Mouse (Mus musculus) kidney, postnatal 0 days (tissue): ENCODE data around the gene Mapre3. TPM values are rescaled to one million over a fixed set of nuclear protein-coding genes. Genes with fewer than 3 reads are reported as not detected.

Experiments used
- ATAC-seq: fragments of 200-750 bp; cut with Nextera tagmentation; replicated peaks from 2 replicates; pipeline ENCODE4 v1.8.0; 2017; ENCODE audit warnings: low read depth, moderate number of reproducible peaks, moderate TSS enrichment, moderate library complexity; ENCODE audit not compliant: low FRiP score
- DNase-seq: peaks from one replicate; pipeline ENCODE4 v3.0.0-alpha.2; 2016; ENCODE audit warnings: low spot score
- H3K27ac ChIP-seq: fragments of 300-500 bp; sonication (generic); 2 replicates; pipeline ENCODE4 v1.5.1; 2014; ENCODE audit warnings: mild to moderate bottlenecking
- H3K27me3 ChIP-seq: fragments of 300-500 bp; sonication (generic); 2 replicates; pipeline ENCODE4 v1.6.1; 2014; ENCODE audit warnings: low read length, mixed read lengths; ENCODE audit not compliant: insufficient read depth
- H3K36me3 ChIP-seq: fragments of 300-500 bp; sonication (generic); 2 replicates; pipeline ENCODE4 v1.6.1; 2014; ENCODE audit warnings: low read length, mixed read lengths; ENCODE audit not compliant: insufficient read depth
- H3K4me1 ChIP-seq: fragments of 300-500 bp; sonication (generic); replicated peaks from 2 replicates; pipeline ENCODE4 v1.6.1; 2014; ENCODE audit warnings: antibody characterized with exemption, low read length, mixed read lengths; ENCODE audit not compliant: insufficient read depth
- H3K4me2 ChIP-seq: fragments of 300-500 bp; sonication (generic); 2 replicates; pipeline ENCODE4 v1.6.1; 2014; ENCODE audit warnings: mild to moderate bottlenecking, low read length, moderate library complexity, mixed read lengths
- H3K4me3 ChIP-seq: fragments of 300-500 bp; sonication (generic); replicated peaks from 2 replicates; pipeline ENCODE4 v1.5.1; 2014; ENCODE audit warnings: low read depth, low read length
- H3K9ac ChIP-seq: fragments of 300-500 bp; sonication (generic); 2 replicates; pipeline ENCODE4 v1.6.1; 2014; ENCODE audit warnings: low read depth, low read length
- H3K9me3 ChIP-seq: fragments of 300-500 bp; sonication (generic); replicated peaks from 2 replicates; pipeline ENCODE4 v1.6.1; 2016; ENCODE audit warnings: low read length, inconsistent platforms, mixed read lengths
- CTCF ChIP-seq: IDR thresholded peaks from 2 replicates; pipeline ENCODE4 v1.5.1; 2016; ENCODE audit warnings: antibody characterized with exemption, low read depth, mild to moderate bottlenecking, moderate library complexity
- WGBS: fragments of 180-500 bp; shearing (Covaris S2); extraction: QIAGEN DNeasy Blood & Tissue Kit; methylation state at CpG from one replicate; pipeline ENCODE4 v1.1.7; 2014; 5-methylcytosine and 5-hydroxymethylcytosine counted together
- polyA plus RNA-seq: library from polyadenylated mRNA; unstranded; fragments of >200 nt; fragmentation: Nextera tagmentation; extraction: Ambion mirVana; gene quantifications from 2 replicates; pipeline ENCODE4 v1.2.1, GENCODE M21; 2015

Gene Mapre3
- polyA plus RNA-seq, 1 experiment from 2014 or later = 20.6 TPM

- WGBS = 74% methylated on average over 2 of the region's 2 CpGs
- no peak for TF ChIP-seq CTCF
- ATAC-seq (no peak), DNase-seq (no peak)
- Histone ChIP-seq H3K27ac (no peak overlapping the region), H3K9ac (no peak overlapping the region), H3K36me3 (no peaks in the 10 kb centered on the region), H3K4me1 (no peaks in the 10 kb centered on the region), H3K4me3 (no peak overlapping the region), H3K27me3 (no peaks in the 10 kb centered on the region), H3K9me3 (no peaks in the 10 kb centered on the region), H3K4me2 (no peak overlapping the region)
Observed at GRCm38 (mm10) chr5:30839731-30840130, 25.3 kb downstream of the Mapre3 start.

GRCm38 (mm10) chr5:30841896-30842295, 27.5 kb downstream of the Mapre3 start:
- no peaks in the 10 kb centered on the region for H3K9me3 ChIP-seq
- no peak overlapping the region for H3K9ac ChIP-seq
- TF ChIP-seq CTCF = no peak
- DNase-seq (no peak), ATAC-seq (no peak)
- no peaks in the 10 kb centered on the region for H3K27me3 ChIP-seq
- H3K4me3 ChIP-seq = no peak overlapping the region
- 47% methylated on average over 3 of the region's 3 CpGs for WGBS
- H3K4me2 ChIP-seq = no peak overlapping the region
- no peaks in the 10 kb centered on the region for H3K4me1 ChIP-seq
- H3K27ac ChIP-seq = no peak overlapping the region
- no peaks in the 10 kb centered on the region for H3K36me3 ChIP-seq

GRCm38 (mm10) chr5:30849891-30850555, 35.6 kb downstream of the Mapre3 start:
- Histone ChIP-seq H3K4me3 (no peak overlapping the region), H3K27me3 (no peaks in the 10 kb centered on the region), H3K27ac (peak overlapping the region; percentile 81), H3K4me1 (peaks cover 17% of the 10 kb centered on the region), H3K4me2 (no peak overlapping the region), H3K9ac (no peak overlapping the region; the same call in 1 of the 2 replicates), H3K9me3 (no peaks in the 10 kb centered on the region), H3K36me3 (no peaks in the 10 kb centered on the region)
- ATAC-seq (peak; percentile 94), DNase-seq (peak; percentile 74)
- WGBS = 29% methylated on average over 6 of the region's 6 CpGs
- TF ChIP-seq CTCF = no peak

GRCm38 (mm10) chr5:30850556-30850925, 36.1 kb downstream of the Mapre3 start:
- H3K27ac ChIP-seq = peak overlapping the region; percentile 81
- peak overlapping the region; percentile 13; the same call in 1 of the 2 replicates for H3K9ac ChIP-seq
- TF ChIP-seq CTCF = no peak
- H3K4me3 ChIP-seq = no peak overlapping the region
- H3K27me3 ChIP-seq = no peaks in the 10 kb centered on the region
- H3K9me3 ChIP-seq = no peaks in the 10 kb centered on the region
- WGBS = 53% methylated on average over 2 of the region's 2 CpGs
- H3K36me3 ChIP-seq = no peaks in the 10 kb centered on the region
- ATAC-seq (no peak), DNase-seq (no peak)
- H3K4me2 ChIP-seq = no peak overlapping the region
- peaks cover 17% of the 10 kb centered on the region for H3K4me1 ChIP-seq

- Histone ChIP-seq H3K4me2 (no peak overlapping the region), H3K27ac (no peak overlapping the region), H3K4me3 (no peak overlapping the region), H3K27me3 (no peaks in the 10 kb centered on the region), H3K36me3 (no peaks in the 10 kb centered on the region), H3K9me3 (no peaks in the 10 kb centered on the region), H3K4me1 (peaks cover 17% of the 10 kb centered on the region), H3K9ac (no peak overlapping the region)
- DNase-seq = no peak
- no peak for ATAC-seq
- 85% methylated on average over 4 of the region's 4 CpGs for WGBS
- TF ChIP-seq CTCF = no peak
Observed at GRCm38 (mm10) chr5:30853522-30853921, 39.1 kb downstream of the Mapre3 start.

- H3K4me3 ChIP-seq = no peak overlapping the region
- DNase-seq = no peak
- H3K27me3 ChIP-seq = no peaks in the 10 kb centered on the region
- no peak overlapping the region for H3K9ac ChIP-seq
- peak; percentile 47; the same call in 1 of the 2 replicates for TF ChIP-seq CTCF
- no peaks in the 10 kb centered on the region for H3K36me3 ChIP-seq
- no peaks in the 10 kb centered on the region for H3K9me3 ChIP-seq
- ATAC-seq = no peak
- no peak overlapping the region for H3K4me2 ChIP-seq
- WGBS = 56% methylated on average over 3 of the region's 3 CpGs
- H3K4me1 ChIP-seq = peaks cover 7% of the 10 kb centered on the region
- no peak overlapping the region for H3K27ac ChIP-seq
Observed at GRCm38 (mm10) chr5:30855674-30856073, 41.2 kb downstream of the Mapre3 start.

GRCm38 (mm10) chr5:30856124-30856523, 41.7 kb downstream of the Mapre3 start:
- WGBS = 79% methylated on average over 2 of the region's 2 CpGs
- no peaks in the 10 kb centered on the region for H3K27me3 ChIP-seq

More at GRCm38 (mm10) chr5:30856124-30856523, 41.7 kb downstream of the Mapre3 start:
- H3K27ac ChIP-seq = no peak overlapping the region
- H3K4me3 ChIP-seq = no peak overlapping the region
- no peak overlapping the region for H3K9ac ChIP-seq
- no peak for DNase-seq
- no peak for ATAC-seq
- no peak overlapping the region for H3K4me2 ChIP-seq
- no peaks in the 10 kb centered on the region for H3K36me3 ChIP-seq
- TF ChIP-seq CTCF = peak; percentile 56; the same call in 1 of the 2 replicates
- no peaks in the 10 kb centered on the region for H3K9me3 ChIP-seq
- H3K4me1 ChIP-seq = peaks cover 3% of the 10 kb centered on the region
